Mouse (Mus musculus) MEL (cell line): ENCODE measurements at regions not wholly inside any gene's neighbourhood (a gene's known extent, or its start where the extent isn't known, plus 50 kb on each side); places are given as distances from the start of the nearest gene placed in this dataset.

Experiments
- CTCF ChIP-seq, 3 experiments: IDR thresholded peaks in 2 of 3; conservative IDR thresholded peaks in 1 of 3; 2 replicates each; pipeline ENCODE4 v1.5.1; 2011 to 2012; ENCODE audit warnings: low read length in 3 of 3, low read depth in 2 of 3, mild to moderate bottlenecking in 2 of 3, improper control_type of control experiment in 1 of 3, inconsistent platforms in 1 of 3, mixed read lengths in 1 of 3, moderate library complexity in 1 of 3; ENCODE audit not compliant: control insufficient read depth in 1 of 3, insufficient read depth in 1 of 3, poor library complexity in 1 of 3, severe bottlenecking in 1 of 3
- E2F4 ChIP-seq: IDR thresholded peaks from 2 replicates; pipeline ENCODE4 v1.6.1; 2011; ENCODE audit warnings: low read depth, low read length, improper control_type of control experiment, borderline replicate concordance
- EP300 ChIP-seq, 2 experiments: IDR thresholded peaks; 2 replicates each; pipeline ENCODE4 v1.6.1; 2011; ENCODE audit warnings: improper control_type of control experiment in 2 of 2, low read length in 2 of 2, low read depth in 1 of 2, mild to moderate bottlenecking in 1 of 2
- MAZ ChIP-seq: IDR thresholded peaks from 2 replicates; pipeline ENCODE4 v1.6.1; 2012; ENCODE audit warnings: low read depth, mild to moderate bottlenecking, inconsistent platforms, low read length, improper control_type of control experiment
- POLR2A ChIP-seq, 2 experiments: IDR thresholded peaks; 2 replicates each; pipeline ENCODE4 v1.6.1; 2011 to 2012; ENCODE audit warnings: low read length in 2 of 2, mild to moderate bottlenecking in 2 of 2, control low read depth in 1 of 2, improper control_type of control experiment in 1 of 2, low read depth in 1 of 2, moderate library complexity in 1 of 2; ENCODE audit not compliant: control insufficient read depth in 1 of 2, insufficient read depth in 1 of 2, poor library complexity in 1 of 2
- POLR2AphosphoS2 ChIP-seq: IDR thresholded peaks from 2 replicates; pipeline ENCODE4 v1.6.1; 2011; ENCODE audit warnings: low read length, improper control_type of control experiment
- POLR2AphosphoS5 ChIP-seq: IDR thresholded peaks from 2 replicates; pipeline ENCODE4 v1.6.1; 2012; ENCODE audit warnings: low read depth, borderline replicate concordance, mild to moderate bottlenecking, inconsistent platforms, low read length, moderate library complexity, mixed read lengths
- TAL1 ChIP-seq: IDR thresholded peaks from 2 replicates; pipeline ENCODE4 v1.6.1; 2012; ENCODE audit warnings: mild to moderate bottlenecking, inconsistent platforms, low read length, moderate library complexity, mixed read lengths
- TBP ChIP-seq: IDR thresholded peaks from 2 replicates; pipeline ENCODE4 v1.8.0; 2011; ENCODE audit warnings: low read depth, low read length, improper control_type of control experiment
- USF1 ChIP-seq: IDR thresholded peaks from 2 replicates; pipeline ENCODE4 v1.6.1; 2014; ENCODE audit warnings: low read depth, mild to moderate bottlenecking, inconsistent platforms, low read length, improper control_type of control experiment, moderate library complexity
- USF2 ChIP-seq, 2 experiments: IDR thresholded peaks; 2 replicates each; pipeline ENCODE4 v1.6.1; 2011 to 2012; ENCODE audit warnings: improper control_type of control experiment in 2 of 2, low read length in 2 of 2, borderline replicate concordance in 1 of 2, inconsistent platforms in 1 of 2, low read depth in 1 of 2, mild to moderate bottlenecking in 1 of 2; ENCODE audit not compliant: insufficient read depth in 1 of 2
- ZKSCAN1 ChIP-seq: IDR thresholded peaks from 2 replicates; pipeline ENCODE4 v1.6.1; 2012; ENCODE audit warnings: low read depth, mild to moderate bottlenecking, inconsistent platforms, low read length, improper control_type of control experiment, moderate library complexity
- ZMIZ1 ChIP-seq: IDR thresholded peaks from 2 replicates; pipeline ENCODE4 v1.6.1; 2012; ENCODE audit warnings: low read depth, mild to moderate bottlenecking, inconsistent platforms, low read length, improper control_type of control experiment, moderate library complexity

DNA sequence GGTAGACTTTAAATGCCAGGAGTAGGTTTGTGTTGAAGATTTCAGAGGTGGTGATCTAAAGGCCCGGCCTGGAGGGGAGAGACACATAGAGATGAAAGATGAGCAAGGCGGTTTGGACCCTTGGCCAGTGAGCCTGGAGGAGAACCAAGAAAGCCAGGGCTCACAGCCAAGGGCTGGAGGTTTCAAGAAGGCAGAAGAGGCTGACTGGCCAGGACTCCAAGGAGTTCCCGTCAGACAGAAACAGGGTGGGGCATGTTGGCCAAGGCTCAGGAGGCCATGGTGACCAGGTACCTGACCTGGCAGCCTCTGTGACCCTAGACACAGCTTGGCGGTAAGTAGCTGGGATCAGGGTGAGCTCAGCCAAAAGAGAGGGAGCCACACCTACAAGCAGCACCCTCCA is 159.3 kb upstream of the Spdye4c start:
- no peak for TF ChIP-seq POLR2A (IDR thresholded peaks at IDR 0.05; ENCODE audit: control insufficient read depth in 1 of 2, insufficient read depth in 1 of 2, low read depth in 1 of 2, low read length in 2 of 2, poor library complexity in 1 of 2)
- TF ChIP-seq CTCF (IDR thresholded peaks at IDR 0.05 in 2 of 3, conservative IDR thresholded peaks at IDR 0.05 in 1 of 3; ENCODE audit: control insufficient read depth in 1 of 3, insufficient read depth in 1 of 3, low read depth in 2 of 3, low read length in 3 of 3, poor library complexity in 1 of 3, severe bottlenecking in 1 of 3): no peak
- no peak for TF ChIP-seq POLR2AphosphoS5
- TF ChIP-seq ZMIZ1: no peak
- no peak for TF ChIP-seq EP300 (IDR thresholded peaks at IDR 0.05; ENCODE audit: low read depth in 1 of 2, low read length in 2 of 2)
- TF ChIP-seq TAL1: no peak
- no peak for TF ChIP-seq MAZ
- TF ChIP-seq USF2 (IDR thresholded peaks at IDR 0.05; ENCODE audit: borderline replicate concordance in 1 of 2, insufficient read depth in 1 of 2, low read depth in 1 of 2, low read length in 2 of 2): no peak
- no peak for TF ChIP-seq ZKSCAN1
- TF ChIP-seq POLR2AphosphoS2: no peak
- no peak for TF ChIP-seq TBP
- no peak for TF ChIP-seq E2F4
- TF ChIP-seq USF1: no peak
